Mouse (Mus musculus) forebrain, embryonic 10.5 days (tissue): ENCODE results near the gene Glrb. TPM values are rescaled to one million over a fixed set of nuclear protein-coding genes. Genes with fewer than 3 reads are reported as not detected.

ENCODE experiments used
- DNase-seq: peaks from one replicate; pipeline ENCODE4 v3.0.0-alpha.2; 2017; ENCODE audit warnings: low spot score; ENCODE audit errors: extremely low spot score
- H3K27ac ChIP-seq: fragments of 300-500 bp; sonication (generic); 2 replicates; pipeline ENCODE4 v1.5.1; 2016; ENCODE audit warnings: mild to moderate bottlenecking
- H3K27me3 ChIP-seq: fragments of 300-500 bp; sonication (generic); 2 replicates; pipeline ENCODE4 v1.6.1; 2016; ENCODE audit warnings: mild to moderate bottlenecking; ENCODE audit not compliant: poor library complexity, severe bottlenecking
- H3K36me3 ChIP-seq: fragments of 300-500 bp; sonication (generic); replicated peaks from 2 replicates; pipeline ENCODE4 v1.6.1; 2016; ENCODE audit warnings: mild to moderate bottlenecking, moderate library complexity
- H3K4me1 ChIP-seq: fragments of 300-500 bp; sonication (generic); 2 replicates; pipeline ENCODE4 v1.6.1; 2016
- H3K4me3 ChIP-seq: fragments of 300-500 bp; sonication (generic); 2 replicates; pipeline ENCODE4 v1.5.1; 2016; ENCODE audit warnings: mild to moderate bottlenecking, moderate library complexity
- H3K9me3 ChIP-seq: fragments of 300-500 bp; sonication (generic); 2 replicates; pipeline ENCODE4 v1.6.1; 2016; ENCODE audit warnings: mild to moderate bottlenecking, moderate library complexity
- WGBS: fragments of 180-500 bp; shearing (Covaris S2); methylation state at CpG from one replicate; pipeline ENCODE4 v1.1.7; 2016; 5-methylcytosine and 5-hydroxymethylcytosine counted together
- polyA plus RNA-seq: library from polyadenylated mRNA; unstranded; fragments of >200 nt; fragmentation: Nextera tagmentation; extraction: Ambion mirVana; gene quantifications from 2 replicates; pipeline ENCODE4 v1.2.1, GENCODE M21; 2016

Gene Glrb
- polyA plus RNA-seq, result 6.9 and 7.2 TPM in 2 replicates

GRCm38 (mm10) chr3:80913111-80913778 is at the start of gene Glrb:
Glrb (minus strand) TSS chr3:80913660.
- no peaks in the 10 kb centered on the region for H3K9me3 ChIP-seq
- peaks cover 21% of the 10 kb centered on the region for H3K27me3 ChIP-seq
- peak; percentile 56 for DNase-seq
- H3K36me3 ChIP-seq, result no peaks in the 10 kb centered on the region
- peak within 1 kb of the TSS; percentile 82 for H3K4me3 ChIP-seq
- peaks cover 7% of the 10 kb centered on the region for H3K4me1 ChIP-seq
- WGBS, result under 1% methylated on average over 68 of the region's 76 CpGs
- peak within 1 kb of the TSS; percentile 92 for H3K27ac ChIP-seq

DNA sequence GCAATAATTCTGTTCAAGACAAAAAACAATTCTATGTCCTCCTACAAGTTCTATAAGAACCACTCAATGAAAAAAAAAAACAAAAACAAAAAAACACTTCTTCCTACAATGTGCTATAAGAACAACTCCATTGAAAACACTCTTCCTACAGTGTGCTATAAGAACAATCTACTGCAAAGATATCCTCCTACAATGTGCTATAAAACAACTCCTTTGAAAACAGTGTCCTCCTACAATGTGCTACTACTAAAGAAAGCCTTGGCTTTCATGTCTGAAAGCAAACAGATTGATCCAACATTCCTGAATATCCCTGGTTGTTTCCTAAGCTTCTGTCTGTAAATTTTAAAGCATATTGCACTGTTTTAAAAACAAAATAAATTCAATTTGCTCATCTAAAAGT is 46.5 kb upstream of the Glrb start:
- Histone ChIP-seq H3K27ac (no peak overlapping the region), H3K4me1 (no peaks in the 10 kb centered on the region), H3K9me3 (no peaks in the 10 kb centered on the region), H3K4me3 (no peak overlapping the region), H3K27me3 (no peaks in the 10 kb centered on the region), H3K36me3 (no peaks in the 10 kb centered on the region)
- DNase-seq, result no peak

GRCm38 (mm10) chr3:80958591-80958990 is 45.1 kb upstream of the Glrb start:
- whole genome bisulfite sequencing, result 48% methylated on average over 1 of the region's 1 CpGs
- H3K27ac ChIP-seq, result no peak overlapping the region
- no peak overlapping the region for H3K4me3 ChIP-seq
- H3K27me3 ChIP-seq, result no peaks in the 10 kb centered on the region
- no peaks in the 10 kb centered on the region for H3K36me3 ChIP-seq
- peak; percentile 18 for DNase-seq
- H3K9me3 ChIP-seq, result no peaks in the 10 kb centered on the region
- H3K4me1 ChIP-seq, result no peaks in the 10 kb centered on the region

GRCm38 (mm10) chr3:80913779-80914284 is 372 bp upstream of the Glrb start:
- peaks cover 21% of the 10 kb centered on the region for H3K27me3 ChIP-seq
- H3K4me3 ChIP-seq, result peak overlapping the region; percentile 82
- no peaks in the 10 kb centered on the region for H3K36me3 ChIP-seq
- peak overlapping the region; percentile 92 for H3K27ac ChIP-seq
- no peak for DNase-seq
- no peaks in the 10 kb centered on the region for H3K9me3 ChIP-seq
- peaks cover 7% of the 10 kb centered on the region for H3K4me1 ChIP-seq
- WGBS, result 27% methylated on average over 6 of the region's 6 CpGs

DNA sequence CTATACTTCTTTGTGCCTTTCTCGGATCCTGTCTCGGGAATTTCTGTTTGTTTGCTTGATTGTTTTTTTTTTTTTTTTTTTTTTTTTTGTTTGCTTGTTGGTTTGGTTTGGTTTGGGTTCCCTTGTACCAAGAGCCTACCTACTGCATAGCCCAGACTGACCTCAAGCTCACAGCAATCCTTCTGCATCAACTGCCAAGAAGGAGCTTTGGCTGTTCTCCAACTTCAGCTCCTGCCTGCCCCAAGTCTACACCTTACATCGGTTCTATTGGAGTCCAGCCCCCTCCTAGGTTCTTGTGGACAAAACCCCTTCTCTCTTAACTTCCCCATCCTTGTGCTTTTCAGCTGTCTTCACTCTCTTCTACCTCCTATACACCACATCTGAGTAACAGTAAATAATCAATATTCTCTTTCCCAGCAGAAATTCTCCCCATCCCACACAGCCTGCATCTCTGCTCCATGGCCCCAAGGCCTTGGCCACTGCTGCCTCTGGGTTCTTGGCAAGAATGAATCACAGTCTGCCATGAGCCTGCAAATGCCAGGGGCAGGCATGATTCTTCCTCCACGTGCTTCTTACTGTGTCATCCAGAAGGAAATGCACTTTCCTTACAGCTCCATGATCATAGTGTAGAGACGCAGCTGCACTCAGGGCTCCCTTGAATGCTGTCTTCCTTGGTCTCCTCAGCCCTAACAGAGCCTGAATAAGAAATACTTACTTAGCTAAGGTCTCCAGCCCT is 18.5 kb downstream of the Glrb start:
- no peaks in the 10 kb centered on the region for H3K9me3 ChIP-seq
- DNase-seq, result no peak
- WGBS, result 89% methylated on average over 5 of the region's 5 CpGs
- H3K36me3 ChIP-seq, result no peaks in the 10 kb centered on the region
- no peak overlapping the region for H3K4me3 ChIP-seq
- H3K4me1 ChIP-seq, result no peaks in the 10 kb centered on the region
- no peaks in the 10 kb centered on the region for H3K27me3 ChIP-seq
- H3K27ac ChIP-seq, result no peak overlapping the region

DNA sequence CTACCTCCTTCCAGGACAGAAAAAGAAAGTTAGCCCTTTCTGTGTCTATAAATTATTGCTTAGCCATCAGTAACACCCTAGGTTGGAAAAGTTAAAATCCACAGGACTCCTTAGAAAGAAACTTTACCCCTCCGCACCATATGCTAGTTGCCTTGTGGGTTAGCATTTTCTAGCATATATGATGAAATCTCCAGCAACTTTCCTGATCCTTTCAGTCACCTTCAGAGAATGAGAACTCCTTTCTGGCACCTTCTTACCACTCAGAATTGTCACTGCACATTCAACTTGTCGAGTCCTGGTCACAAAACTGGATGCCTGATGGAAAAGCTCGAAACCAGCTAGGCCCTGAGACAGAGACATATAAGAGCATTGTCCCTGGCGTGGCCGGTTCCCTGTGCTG is 19.1 kb downstream of the Glrb start:
- no peak for DNase-seq
- 89% methylated on average over 5 of the region's 5 CpGs for WGBS
- H3K4me1 ChIP-seq, result no peaks in the 10 kb centered on the region
- H3K9me3 ChIP-seq, result no peaks in the 10 kb centered on the region
- no peak overlapping the region for H3K4me3 ChIP-seq
- H3K36me3 ChIP-seq, result no peaks in the 10 kb centered on the region
- no peak overlapping the region for H3K27ac ChIP-seq
- no peaks in the 10 kb centered on the region for H3K27me3 ChIP-seq

DNA sequence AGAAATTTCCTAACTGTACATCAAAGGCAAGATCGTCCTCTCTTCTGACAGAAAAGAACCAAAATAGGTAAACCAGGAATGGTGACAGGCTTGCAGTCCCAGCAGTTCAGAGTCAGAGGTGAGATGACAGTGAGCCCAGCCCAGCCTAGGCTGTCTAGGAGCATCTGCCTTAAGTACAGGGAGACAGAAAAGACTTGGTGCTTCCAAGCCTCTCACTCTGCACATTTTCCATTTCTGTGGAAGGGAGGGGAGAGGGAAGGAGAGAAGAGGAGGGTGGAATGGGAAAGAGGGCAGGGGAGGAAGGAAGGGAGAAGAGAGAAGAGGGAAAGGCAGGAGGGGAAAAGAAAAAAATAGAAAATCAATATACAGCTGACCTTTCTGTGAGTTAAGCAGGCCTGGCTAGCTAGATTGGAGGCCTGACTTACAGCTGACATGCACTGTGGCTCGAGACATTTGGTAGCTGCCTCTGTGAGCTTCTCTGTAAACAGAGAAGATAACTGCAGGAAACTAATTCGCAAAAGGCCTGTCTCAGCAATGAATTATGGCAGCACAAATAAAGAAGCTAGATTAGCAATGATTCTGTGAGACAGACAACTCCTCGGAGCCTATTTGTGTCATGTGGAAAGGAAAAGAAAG is 20.3 kb downstream of the Glrb start:
- H3K36me3 ChIP-seq, result no peaks in the 10 kb centered on the region
- no peak overlapping the region for H3K27ac ChIP-seq
- H3K27me3 ChIP-seq, result no peaks in the 10 kb centered on the region
- no peak overlapping the region for H3K4me3 ChIP-seq
- no peak for DNase-seq
- H3K4me1 ChIP-seq, result no peaks in the 10 kb centered on the region
- H3K9me3 ChIP-seq, result no peaks in the 10 kb centered on the region
- WGBS, result 79% methylated on average over 4 of the region's 4 CpGs

- no peaks in the 10 kb centered on the region for H3K27me3 ChIP-seq
- no peak overlapping the region for H3K27ac ChIP-seq
- H3K36me3 ChIP-seq, result no peaks in the 10 kb centered on the region
- no peaks in the 10 kb centered on the region for H3K4me1 ChIP-seq
- no peak overlapping the region for H3K4me3 ChIP-seq
- DNase-seq, result no peak
- 68% methylated on average over 4 of the region's 4 CpGs for WGBS
- H3K9me3 ChIP-seq, result no peaks in the 10 kb centered on the region
Observed at GRCm38 (mm10) chr3:80891087-80891486, 22.4 kb downstream of the Glrb start.

- H3K27me3 ChIP-seq, result no peaks in the 10 kb centered on the region
- no peak overlapping the region for H3K4me3 ChIP-seq
- no peaks in the 10 kb centered on the region for H3K36me3 ChIP-seq
- 69% methylated on average over 1 of the region's 1 CpGs for WGBS
- H3K4me1 ChIP-seq, result no peaks in the 10 kb centered on the region
- H3K27ac ChIP-seq, result no peak overlapping the region
- no peak for DNase-seq
- no peaks in the 10 kb centered on the region for H3K9me3 ChIP-seq
Observed at GRCm38 (mm10) chr3:80885174-80885573, 28.3 kb downstream of the Glrb start.

DNA sequence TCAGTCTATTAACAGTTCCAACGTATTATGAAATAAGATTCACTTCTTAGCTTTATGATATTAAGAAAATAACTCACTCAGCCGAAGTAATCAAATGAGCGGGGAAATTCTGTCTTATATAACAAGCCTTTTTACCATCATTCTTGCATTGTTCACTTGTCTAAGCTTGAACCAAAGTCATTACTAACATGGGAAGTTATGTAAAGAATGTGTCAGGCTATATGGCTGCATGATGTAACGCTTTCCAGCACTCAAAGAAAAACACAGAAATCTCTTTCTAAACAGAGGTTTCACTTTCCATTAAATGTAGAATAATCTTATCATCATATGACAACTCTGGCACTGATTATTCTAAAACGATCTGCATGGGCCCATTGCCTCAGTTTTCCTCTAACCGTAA is 29.9 kb downstream of the Glrb start:
- no peaks in the 10 kb centered on the region for H3K4me1 ChIP-seq
- H3K27me3 ChIP-seq, result no peaks in the 10 kb centered on the region
- no peak overlapping the region for H3K4me3 ChIP-seq
- no peaks in the 10 kb centered on the region for H3K9me3 ChIP-seq
- no peaks in the 10 kb centered on the region for H3K36me3 ChIP-seq
- no peak for DNase-seq
- WGBS, result 90% methylated on average over 6 of the region's 6 CpGs
- H3K27ac ChIP-seq, result no peak overlapping the region

GRCm38 (mm10) chr3:80880660-80881293 is 32.7 kb downstream of the Glrb start:
- Histone ChIP-seq H3K27ac (no peak overlapping the region), H3K4me1 (peaks cover 3% of the 10 kb centered on the region; the same call in 1 of the 2 replicates), H3K27me3 (no peaks in the 10 kb centered on the region), H3K9me3 (no peaks in the 10 kb centered on the region), H3K36me3 (no peaks in the 10 kb centered on the region), H3K4me3 (no peak overlapping the region)
- WGBS, result 90% methylated on average over 6 of the region's 6 CpGs
- no peak for DNase-seq

DNA sequence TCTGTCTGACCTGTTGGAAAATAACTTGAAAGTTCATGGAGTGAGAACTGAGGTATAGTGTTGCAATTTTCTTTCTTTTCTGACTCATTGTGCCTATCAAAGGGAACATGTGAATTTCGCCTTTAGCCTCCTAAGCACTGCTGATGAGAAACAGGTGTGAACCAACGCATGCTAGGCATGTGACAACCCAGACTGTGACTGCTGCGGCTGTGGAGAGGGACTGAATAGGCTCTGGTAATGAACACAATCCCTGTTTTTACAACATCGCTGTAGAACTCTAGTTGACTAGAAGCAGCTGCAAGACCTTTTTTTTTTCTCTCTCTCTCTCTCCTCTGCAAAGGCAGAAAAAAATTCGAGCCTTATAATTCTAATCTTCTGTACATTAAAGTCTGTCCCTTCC is 34.9 kb downstream of the Glrb start:
- no peaks in the 10 kb centered on the region for H3K36me3 ChIP-seq
- 40% methylated on average over 5 of the region's 5 CpGs for WGBS
- H3K27me3 ChIP-seq, result no peaks in the 10 kb centered on the region
- H3K27ac ChIP-seq, result no peak overlapping the region
- peaks cover 3% of the 10 kb centered on the region; the same call in 1 of the 2 replicates for H3K4me1 ChIP-seq
- H3K9me3 ChIP-seq, result no peaks in the 10 kb centered on the region
- no peak overlapping the region for H3K4me3 ChIP-seq
- DNase-seq, result peak; percentile 22
